Mouse (Mus musculus) liver, embryonic 15.5 days (tissue): ENCODE results near the gene Cd101. TPM values are rescaled to one million over a fixed set of nuclear protein-coding genes. Genes with fewer than 3 reads are reported as not detected.

ENCODE experiments used
- ATAC-seq: fragments of 200-750 bp; cut with Nextera tagmentation; 2 replicates; pipeline ENCODE4 v1.8.0; 2017; ENCODE audit warnings: moderate number of reproducible peaks, mild to moderate bottlenecking, moderate library complexity; ENCODE audit not compliant: insufficient read depth
- H3K27ac ChIP-seq: fragments of 300-500 bp; sonication (generic); replicated peaks from 2 replicates; pipeline ENCODE4 v1.5.1; 2015; ENCODE audit warnings: mild to moderate bottlenecking, inconsistent platforms
- H3K27me3 ChIP-seq: fragments of 300-500 bp; sonication (generic); 2 replicates; pipeline ENCODE4 v1.6.1; 2015; ENCODE audit warnings: mild to moderate bottlenecking, inconsistent platforms
- H3K36me3 ChIP-seq: fragments of 300-500 bp; sonication (generic); replicated peaks from 2 replicates; pipeline ENCODE4 v1.6.1; 2015; ENCODE audit warnings: moderate library complexity, mild to moderate bottlenecking, inconsistent platforms
- H3K4me1 ChIP-seq: fragments of 300-500 bp; sonication (generic); replicated peaks from 2 replicates; pipeline ENCODE4 v1.6.1; 2015; ENCODE audit warnings: inconsistent platforms
- H3K4me2 ChIP-seq: fragments of 300-500 bp; sonication (generic); 2 replicates; pipeline ENCODE4 v1.6.1; 2015; ENCODE audit warnings: moderate library complexity, mild to moderate bottlenecking, inconsistent platforms
- H3K4me3 ChIP-seq: fragments of 300-500 bp; sonication (generic); replicated peaks from 2 replicates; pipeline ENCODE4 v1.5.1; 2015; ENCODE audit warnings: mild to moderate bottlenecking, inconsistent platforms
- H3K9ac ChIP-seq: fragments of 300-500 bp; sonication (generic); 2 replicates; pipeline ENCODE4 v1.6.1; 2015; ENCODE audit warnings: moderate library complexity, mild to moderate bottlenecking, inconsistent platforms
- H3K9me3 ChIP-seq: fragments of 300-500 bp; sonication (generic); replicated peaks from 2 replicates; pipeline ENCODE4 v1.6.1; 2016; ENCODE audit warnings: inconsistent platforms
- WGBS: fragments of 180-500 bp; shearing (Covaris S2); methylation state at CpG from one replicate; pipeline ENCODE4 v1.1.7; 2015; ENCODE audit warnings: mixed read lengths; ENCODE audit not compliant: insufficient replicate concordance; 5-methylcytosine and 5-hydroxymethylcytosine counted together
- polyA plus RNA-seq: library from polyadenylated mRNA; unstranded; fragments of >200 nt; fragmentation: Nextera tagmentation; extraction: Ambion mirVana; gene quantifications from 2 replicates; pipeline ENCODE4 v1.2.1, GENCODE M21; 2015

The Cd101 gene
- polyA plus RNA-seq, 1 experiment from 2014 or later: 0.07 TPM

DNA sequence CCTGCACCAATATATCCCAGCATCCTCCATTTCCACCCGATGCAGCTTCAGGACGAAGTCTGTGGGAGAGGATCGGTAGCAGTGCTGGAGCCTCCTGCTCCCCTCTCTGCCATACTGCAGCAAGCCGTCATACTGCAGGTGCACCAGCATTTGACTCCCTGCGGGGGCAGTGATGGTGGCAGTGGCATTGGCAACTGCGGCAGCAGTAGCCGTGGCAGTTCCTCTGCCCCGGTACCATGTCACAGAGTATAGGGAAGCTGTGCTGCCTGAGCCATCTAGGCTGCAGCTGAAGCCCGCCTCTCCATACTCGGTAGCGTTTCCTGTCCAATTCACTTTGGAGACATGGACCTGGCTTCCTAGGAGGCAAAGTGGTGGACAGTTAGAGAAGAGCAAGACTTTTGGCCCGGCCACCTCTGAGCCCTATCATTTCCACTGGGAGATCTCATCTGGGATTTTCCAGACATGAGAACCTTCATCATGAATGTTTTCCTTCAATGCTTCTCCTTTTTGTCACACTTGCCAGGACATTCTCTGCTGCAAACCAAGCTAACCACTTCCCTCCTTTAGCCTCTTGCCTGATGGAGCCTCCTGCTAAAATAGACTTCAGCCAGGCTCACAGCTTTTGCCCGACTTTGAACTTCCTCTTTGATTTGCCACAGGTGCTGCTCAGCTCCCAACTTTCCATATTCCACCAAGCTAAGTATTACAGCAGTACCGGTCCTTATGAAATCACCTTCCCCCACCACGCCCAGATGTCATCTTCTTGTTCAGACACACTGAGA is 25.6 kb downstream of the Cd101 start:
- Histone ChIP-seq H3K9me3 (no peaks in the 10 kb centered on the region), H3K27ac (0 out of 2 replicates have a peak overlapping the region, but pooled peaks have one; percentile 25), H3K36me3 (no peaks in the 10 kb centered on the region), H3K27me3 (no peaks in the 10 kb centered on the region), H3K9ac (no peak overlapping the region), H3K4me2 (0 out of 2 replicates have a peak overlapping the region, but pooled peaks have one; percentile 3), H3K4me3 (no peak overlapping the region), H3K4me1 (no peaks in the 10 kb centered on the region; the same call in 1 of the 2 replicates)
- WGBS: 33% methylated on average over 15 of the region's 15 CpGs
- no peak for ATAC-seq

DNA sequence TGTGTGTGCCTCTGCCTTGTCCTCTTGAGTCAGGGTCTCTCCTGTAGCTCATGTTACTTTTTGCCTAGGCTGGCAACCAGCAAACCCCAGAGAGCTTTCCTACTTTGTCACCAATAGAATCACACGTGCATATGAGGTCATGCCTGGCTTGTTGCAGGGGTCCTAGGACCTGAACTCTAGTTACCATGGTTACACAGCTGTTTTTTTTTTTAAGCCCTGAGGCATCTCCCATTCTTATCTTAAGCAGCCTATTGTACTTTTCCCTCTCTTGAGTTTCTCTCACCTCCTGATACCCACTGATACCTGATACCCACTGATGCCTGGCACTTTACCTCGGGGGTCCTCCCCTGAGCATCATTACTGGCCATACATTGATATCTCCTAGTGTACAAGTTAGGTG is 29.6 kb downstream of the Cd101 start:
- no peaks in the 10 kb centered on the region for H3K27me3 ChIP-seq
- H3K36me3 ChIP-seq: no peaks in the 10 kb centered on the region
- no peak for ATAC-seq
- H3K4me1 ChIP-seq: 0 out of 2 replicates have a peak, but pooled peaks cover 4% of the 10 kb centered on the region
- H3K4me2 ChIP-seq: no peak overlapping the region
- no peak overlapping the region for H3K27ac ChIP-seq
- WGBS: 21% methylated on average over 2 of the region's 2 CpGs
- H3K4me3 ChIP-seq: no peak overlapping the region
- H3K9ac ChIP-seq: no peak overlapping the region
- no peaks in the 10 kb centered on the region for H3K9me3 ChIP-seq

GRCm38 (mm10) chr3:100998904-100999340 is 30.4 kb downstream of the Cd101 start:
- Histone ChIP-seq H3K9ac (no peak overlapping the region), H3K4me3 (no peak overlapping the region), H3K27ac (no peak overlapping the region), H3K36me3 (no peaks in the 10 kb centered on the region), H3K4me1 (0 out of 2 replicates have a peak, but pooled peaks cover 4% of the 10 kb centered on the region), H3K9me3 (no peaks in the 10 kb centered on the region), H3K27me3 (no peaks in the 10 kb centered on the region), H3K4me2 (0 out of 2 replicates have a peak overlapping the region, but pooled peaks have one; percentile 18)
- peak; percentile 28; the same call in 1 of the 2 replicates for ATAC-seq
- WGBS: 18% methylated on average over 6 of the region's 6 CpGs

DNA sequence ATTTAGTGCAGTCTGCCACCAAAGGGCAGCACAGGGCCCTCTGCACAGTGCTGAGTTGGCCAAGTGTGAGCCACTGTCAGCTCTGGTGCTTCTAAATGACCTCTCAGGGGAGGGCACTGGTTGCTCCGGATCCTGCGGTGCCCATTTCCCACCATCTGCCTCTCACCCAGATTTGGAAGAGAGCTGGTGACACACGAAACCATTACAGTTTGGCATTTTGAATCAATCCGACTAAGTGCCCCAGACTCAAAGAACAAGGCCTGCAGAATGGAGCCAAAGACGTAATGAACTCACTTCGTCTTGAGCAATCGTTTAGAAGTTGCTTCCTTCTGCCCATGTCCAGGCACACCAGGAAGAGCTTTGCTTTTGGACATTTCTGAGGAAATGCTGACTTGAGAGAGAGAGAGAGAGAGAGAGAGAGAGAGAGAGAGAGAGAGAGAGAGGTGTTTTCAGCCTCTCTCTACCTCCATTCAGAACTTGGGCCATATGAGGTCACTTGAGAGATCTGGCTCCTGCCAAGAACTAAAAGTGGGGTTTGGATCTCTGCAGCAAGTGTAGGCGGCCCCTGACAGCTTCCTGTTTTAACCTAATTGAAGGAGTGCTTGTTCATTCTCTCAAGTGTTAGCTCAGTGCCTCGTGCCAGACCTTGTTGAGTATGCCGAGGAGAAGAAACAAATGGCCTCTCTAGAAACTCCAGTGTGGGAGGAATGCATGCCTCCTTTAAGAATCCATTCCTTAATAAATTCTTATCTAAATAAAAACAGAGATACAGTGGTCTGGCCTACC is 31.4 kb downstream of the Cd101 start:
- no peak overlapping the region for H3K4me2 ChIP-seq
- no peaks in the 10 kb centered on the region for H3K9me3 ChIP-seq
- no peak for ATAC-seq
- WGBS: 54% methylated on average over 10 of the region's 10 CpGs
- no peaks in the 10 kb centered on the region for H3K36me3 ChIP-seq
- 0 out of 2 replicates have a peak, but pooled peaks cover 4% of the 10 kb centered on the region for H3K4me1 ChIP-seq
- H3K27me3 ChIP-seq: no peaks in the 10 kb centered on the region
- H3K4me3 ChIP-seq: no peak overlapping the region
- no peak overlapping the region for H3K27ac ChIP-seq
- H3K9ac ChIP-seq: no peak overlapping the region

GRCm38 (mm10) chr3:100994252-100994651 is 35.1 kb downstream of the Cd101 start:
- no peak for ATAC-seq
- Histone ChIP-seq H3K9ac (no peak overlapping the region), H3K36me3 (no peaks in the 10 kb centered on the region), H3K4me1 (0 out of 2 replicates have a peak, but pooled peaks cover 4% of the 10 kb centered on the region), H3K27me3 (no peaks in the 10 kb centered on the region), H3K27ac (no peak overlapping the region), H3K4me2 (no peak overlapping the region), H3K4me3 (no peak overlapping the region), H3K9me3 (no peaks in the 10 kb centered on the region)
- WGBS: 61% methylated on average over 4 of the region's 4 CpGs

DNA sequence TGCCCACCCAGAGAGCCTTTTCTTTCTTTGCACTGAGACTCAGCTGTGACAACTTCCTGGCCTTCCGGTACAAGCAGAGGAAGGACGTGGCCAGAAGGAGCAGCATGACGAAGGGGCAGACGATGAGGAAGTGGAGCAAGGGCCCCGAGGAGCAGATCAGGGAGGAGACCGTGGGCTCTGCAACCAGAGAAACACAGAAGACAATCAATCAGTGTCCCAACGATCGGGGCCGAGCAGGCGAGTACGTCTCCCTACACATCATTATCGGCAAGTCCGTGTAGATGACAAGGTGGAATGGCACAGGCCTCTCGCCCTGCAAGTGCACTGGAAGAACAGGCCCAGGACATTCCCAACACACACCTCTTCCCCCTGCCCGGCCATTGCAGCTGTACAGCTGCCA is 35.6 kb downstream of the Cd101 start:
- no peaks in the 10 kb centered on the region for H3K36me3 ChIP-seq

DNA sequence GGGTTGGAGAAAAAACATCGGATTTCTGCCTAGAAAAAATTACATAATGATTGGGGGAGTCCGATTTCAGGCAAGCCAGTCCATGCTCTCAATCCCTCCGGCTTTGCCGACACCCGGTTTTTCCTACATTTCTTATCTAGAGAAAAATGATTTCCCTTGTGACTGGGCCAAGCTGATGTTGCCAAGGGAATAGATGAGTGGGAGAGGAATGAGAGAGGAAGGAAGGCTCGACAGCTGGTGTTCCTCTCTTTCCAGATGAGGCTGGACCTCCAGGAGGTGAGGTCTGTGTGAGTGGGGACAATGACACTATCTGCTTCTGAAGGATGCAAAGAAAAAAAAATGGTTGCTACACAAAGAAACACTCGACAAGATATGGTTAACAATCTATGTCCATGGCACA is 36.2 kb downstream of the Cd101 start:
- Histone ChIP-seq H3K27ac (no peak overlapping the region), H3K27me3 (no peaks in the 10 kb centered on the region), H3K9ac (no peak overlapping the region), H3K4me3 (no peak overlapping the region), H3K4me1 (0 out of 2 replicates have a peak, but pooled peaks cover 4% of the 10 kb centered on the region), H3K9me3 (no peaks in the 10 kb centered on the region), H3K36me3 (no peaks in the 10 kb centered on the region), H3K4me2 (no peak overlapping the region)
- 53% methylated on average over 7 of the region's 7 CpGs for WGBS
- no peak for ATAC-seq

More for the DNA sequence above, 35.6 kb downstream of the Cd101 start:
- Histone ChIP-seq H3K4me1 (0 out of 2 replicates have a peak, but pooled peaks cover 4% of the 10 kb centered on the region), H3K27ac (no peak overlapping the region), H3K9me3 (no peaks in the 10 kb centered on the region), H3K4me3 (no peak overlapping the region), H3K27me3 (no peaks in the 10 kb centered on the region), H3K4me2 (peak overlapping the region; percentile 20; the same call in 1 of the 2 replicates), H3K9ac (no peak overlapping the region)
- ATAC-seq: no peak
- 20% methylated on average over 15 of the region's 15 CpGs for WGBS

- Histone ChIP-seq H3K9ac (no peak overlapping the region), H3K4me1 (no peaks in the 10 kb centered on the region), H3K4me2 (no peak overlapping the region), H3K36me3 (no peaks in the 10 kb centered on the region), H3K27me3 (no peaks in the 10 kb centered on the region), H3K9me3 (no peaks in the 10 kb centered on the region), H3K27ac (no peak overlapping the region), H3K4me3 (no peak overlapping the region)
- no peak for ATAC-seq
- 19% methylated on average over 1 of the region's 1 CpGs for WGBS
These were observed 39.1 kb downstream of the Cd101 start for GRCm38 (mm10) chr3:100990231-100990630.

GRCm38 (mm10) chr3:100989417-100989816 is 39.9 kb downstream of the Cd101 start:
- ATAC-seq: no peak
- Histone ChIP-seq H3K27me3 (no peaks in the 10 kb centered on the region), H3K4me1 (no peaks in the 10 kb centered on the region), H3K4me3 (no peak overlapping the region), H3K9ac (no peak overlapping the region), H3K9me3 (no peaks in the 10 kb centered on the region), H3K27ac (no peak overlapping the region), H3K4me2 (no peak overlapping the region), H3K36me3 (no peaks in the 10 kb centered on the region)
- WGBS: 59% methylated on average over 12 of the region's 12 CpGs

- 29% methylated on average over 8 of the region's 8 CpGs for WGBS
- no peak for ATAC-seq
- Histone ChIP-seq H3K4me3 (no peak overlapping the region), H3K9ac (no peak overlapping the region), H3K36me3 (no peaks in the 10 kb centered on the region), H3K4me1 (no peaks in the 10 kb centered on the region), H3K9me3 (no peaks in the 10 kb centered on the region), H3K27ac (no peak overlapping the region), H3K27me3 (peaks cover 8% of the 10 kb centered on the region; the same call in 1 of the 2 replicates), H3K4me2 (no peak overlapping the region)
These were observed 50.1 kb downstream of the Cd101 start for GRCm38 (mm10) chr3:100979290-100979689.

GRCm38 (mm10) chr3:100973906-100974305 is 55.5 kb downstream of the Cd101 start:
- Histone ChIP-seq H3K36me3 (no peaks in the 10 kb centered on the region), H3K27ac (no peak overlapping the region), H3K9me3 (no peaks in the 10 kb centered on the region), H3K4me1 (peaks cover 8% of the 10 kb centered on the region), H3K4me3 (no peak overlapping the region), H3K4me2 (no peak overlapping the region), H3K9ac (no peak overlapping the region), H3K27me3 (no peaks in the 10 kb centered on the region)
- no peak for ATAC-seq
- WGBS: 0% methylated on average over 1 of the region's 1 CpGs
